Mouse (Mus musculus) urinary bladder, postnatal 14 days (tissue): Measurements from ENCODE around the gene Ubqln5.

ENCODE experiments used
- DNase-seq: peaks from one replicate; pipeline ENCODE4 v3.0.0; 2021; ENCODE audit warnings: low spot score

Gene Ubqln5

GRCm38 (mm10) chr7:104129726-104130125 is at the start of gene Ubqln5:
Ubqln5 (minus strand) TSS chr7:104129826.
- no peak for DNase-seq

GRCm38 (mm10) chr7:104179074-104179473 is 49.4 kb upstream of the Ubqln5 start:
- DNase-seq = no peak

GRCm38 (mm10) chr7:104178422-104179054 is 48.9 kb upstream of the Ubqln5 start:
- DNase-seq = no peak

- no peak for DNase-seq
These were observed 45.5 kb upstream of the Ubqln5 start for GRCm38 (mm10) chr7:104175085-104175484.

- no peak for DNase-seq
These were observed 40.1 kb upstream of the Ubqln5 start for GRCm38 (mm10) chr7:104169634-104170204.

GRCm38 (mm10) chr7:104167105-104167504 is 37.5 kb upstream of the Ubqln5 start:
- no peak for DNase-seq

- DNase-seq = no peak
These were observed 20.8 kb upstream of the Ubqln5 start, which contains the start of gene Ubqlnl for GRCm38 (mm10) chr7:104150456-104150855. Ubqlnl (minus strand) TSS chr7:104150556.

GRCm38 (mm10) chr7:104143179-104143578 is 13.6 kb upstream of the Ubqln5 start, which contains the start of gene Ubqln3:
Ubqln3 (minus strand) TSS chr7:104143279.
- no peak for DNase-seq

GRCm38 (mm10) chr7:104137305-104137704 is 7.7 kb upstream of the Ubqln5 start, which contains the start of gene Olfr643:
Olfr643 (minus strand) TSS chr7:104137405.
- DNase-seq = no peak

GRCm38 (mm10) chr7:104104757-104104972 is 25.0 kb downstream of the Ubqln5 start, which contains the start of gene Olfr646:
Olfr646 (plus strand) TSS chr7:104104873.
- DNase-seq = no peak

GRCm38 (mm10) chr7:104103913-104104756 is 25.5 kb downstream of the Ubqln5 start:
- DNase-seq = no peak

- DNase-seq = no peak
These were observed 44.3 kb downstream of the Ubqln5 start, which contains the start of gene Olfr645 for GRCm38 (mm10) chr7:104085365-104085764. Olfr645 (minus strand) TSS chr7:104085465.
